Mouse (Mus musculus) liver, adult 2 months (tissue): ENCODE measurements around the gene Hs3st3b1. TPM values are rescaled to one million over a fixed set of nuclear protein-coding genes. Genes with fewer than 3 reads are reported as not detected.

ENCODE experiments used
- DNase-seq: peaks from one replicate; pipeline ENCODE4 v3.0.0-alpha.2; 2011; ENCODE audit warnings: low read depth, low spot score; ENCODE audit errors: extremely low read depth
- H3K27ac ChIP-seq: fragments of 200-500 bp; replicated peaks from 2 replicates; pipeline ENCODE4 v1.5.1; 2012; ENCODE audit warnings: low read depth, mild to moderate bottlenecking, control low read depth, inconsistent platforms, low read length; ENCODE audit not compliant: insufficient read depth
- H3K27me3 ChIP-seq: fragments of 200-500 bp; 2 replicates; pipeline ENCODE4 v1.6.1; 2012; ENCODE audit warnings: mild to moderate bottlenecking, moderate library complexity, low read length, inconsistent platforms; ENCODE audit not compliant: control insufficient read depth, insufficient read depth
- H3K36me3 ChIP-seq: fragments of 200-500 bp; 2 replicates; pipeline ENCODE4 v1.6.1; 2012; ENCODE audit warnings: low read length, inconsistent platforms; ENCODE audit not compliant: control insufficient read depth, insufficient read depth
- H3K4me1 ChIP-seq: fragments of 200-500 bp; 2 replicates; pipeline ENCODE4 v1.6.1; 2011; ENCODE audit warnings: low read length; ENCODE audit not compliant: control insufficient read depth, insufficient read depth
- H3K4me3 ChIP-seq: fragments of 200-500 bp; 2 replicates; pipeline ENCODE4 v1.5.1; 2011; ENCODE audit warnings: low read depth, mild to moderate bottlenecking, control low read depth, low read length, moderate library complexity; ENCODE audit not compliant: insufficient read depth
- H3K79me2 ChIP-seq: fragments of 200-500 bp; 2 replicates; pipeline ENCODE4 v1.6.1; 2012; ENCODE audit warnings: inconsistent platforms, mild to moderate bottlenecking, low read length, moderate library complexity; ENCODE audit not compliant: control insufficient read depth, insufficient read depth
- H3K9ac ChIP-seq: fragments of 200-500 bp; 2 replicates; pipeline ENCODE4 v1.6.1; 2012; ENCODE audit warnings: low read depth, mild to moderate bottlenecking, control low read depth, inconsistent platforms, low read length
- CTCF ChIP-seq: fragments of 200-500 bp; IDR thresholded peaks from 2 replicates; pipeline ENCODE4 v1.5.1; 2011; ENCODE audit warnings: low read depth, low read length, control low read depth
- POLR2A ChIP-seq: fragments of 200-500 bp; IDR thresholded peaks from 2 replicates; pipeline ENCODE4 v1.6.1; 2011; ENCODE audit warnings: low read length, control low read depth; ENCODE audit not compliant: insufficient read depth; ENCODE audit errors: extremely low read depth
- WGBS: fragments of 180-500 bp; shearing (Covaris S2); methylation state at CpG from one replicate; pipeline ENCODE4 v1.1.7; 2018; 5-methylcytosine and 5-hydroxymethylcytosine counted together
- polyA plus RNA-seq: library from polyadenylated mRNA; depleted of rRNA; stranded (reverse); fragments of >200 nt; gene quantifications from 2 replicates; pipeline ENCODE4 v1.2.3, GENCODE M21; 2012; rRNA removed
- total RNA-seq: library from RNA; depleted of rRNA; stranded (reverse); fragments of >200 nt; gene quantifications from 2 replicates; pipeline ENCODE4 v1.2.3, GENCODE M21; 2014; rRNA removed

Hs3st3b1 gene
- total and polyA plus RNA-seq, 2 experiments: 38.5 to 57.5 TPM

DNA sequence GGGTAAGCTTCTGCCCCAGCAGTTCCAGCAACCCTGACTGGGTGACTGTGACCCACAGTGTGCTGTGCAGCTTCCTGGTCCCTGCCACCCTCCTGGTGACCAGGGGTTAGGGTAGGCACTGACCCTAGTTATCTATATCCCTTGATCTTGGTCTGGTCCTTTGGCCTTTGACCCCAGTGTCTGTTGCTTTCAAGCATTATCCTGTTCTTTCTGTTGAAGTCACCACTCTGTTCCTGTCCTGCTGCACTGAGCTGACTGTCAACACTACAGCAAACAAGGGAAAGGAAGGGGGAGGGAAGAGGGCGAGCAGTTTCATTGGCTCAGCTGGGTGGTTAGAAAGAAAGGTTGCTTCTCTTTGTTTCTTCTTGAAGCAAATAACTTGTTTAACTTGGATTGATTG lies 60.1 kb downstream of the Hs3st3b1 start:
- Histone ChIP-seq H3K9ac (no peak overlapping the region), H3K36me3 (no peaks in the 10 kb centered on the region), H3K79me2 (no peaks in the 10 kb centered on the region), H3K4me3 (no peak overlapping the region), H3K4me1 (peaks cover 18% of the 10 kb centered on the region), H3K27me3 (no peaks in the 10 kb centered on the region), H3K27ac (peak overlapping the region; percentile 70)
- 13% methylated on average over 1 of the region's 1 CpGs for WGBS
- DNase-seq: peak; percentile 99
- TF ChIP-seq POLR2A (no peak), CTCF (no peak)

DNA sequence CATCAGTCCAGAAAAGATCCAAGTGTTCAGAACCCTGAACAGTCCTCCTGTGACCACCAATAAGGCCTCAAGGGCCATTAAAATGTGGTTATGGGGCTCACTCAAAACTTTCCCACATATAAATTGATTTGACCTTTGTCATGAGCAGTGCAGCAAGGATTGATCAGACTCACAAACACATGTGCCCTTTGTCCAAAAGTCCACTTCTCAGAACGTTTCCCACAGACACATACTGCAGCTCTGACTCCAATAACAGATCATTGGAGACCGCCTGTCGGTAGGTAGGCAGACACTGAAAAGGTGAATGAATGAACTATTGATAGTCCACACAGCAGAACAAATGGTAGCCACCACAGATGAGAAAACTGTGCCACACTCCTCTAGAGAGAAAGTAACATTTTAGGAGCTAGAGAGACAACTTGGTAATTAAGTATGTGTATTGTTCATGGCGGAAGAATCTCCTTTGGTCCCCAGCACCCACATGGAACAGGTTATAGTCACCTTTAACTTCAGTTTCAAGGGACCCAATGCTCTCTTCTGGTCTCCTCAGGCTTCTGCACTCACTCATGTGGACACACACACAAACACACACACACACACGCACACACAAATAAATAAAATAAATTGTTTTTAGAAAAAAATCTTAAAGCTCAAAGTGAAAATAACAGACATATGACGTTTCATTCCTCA lies 70.9 kb downstream of the Hs3st3b1 start:
- Histone ChIP-seq H3K4me1 (peaks cover 17% of the 10 kb centered on the region), H3K36me3 (no peaks in the 10 kb centered on the region), H3K79me2 (no peaks in the 10 kb centered on the region), H3K4me3 (no peak overlapping the region), H3K27me3 (no peaks in the 10 kb centered on the region), H3K9ac (no peak overlapping the region), H3K27ac (peak overlapping the region; percentile 83)
- no peak for TF ChIP-seq CTCF
- no peak for TF ChIP-seq POLR2A
- WGBS: 37% methylated on average over 6 of the region's 6 CpGs
- DNase-seq: peak; percentile 97

DNA sequence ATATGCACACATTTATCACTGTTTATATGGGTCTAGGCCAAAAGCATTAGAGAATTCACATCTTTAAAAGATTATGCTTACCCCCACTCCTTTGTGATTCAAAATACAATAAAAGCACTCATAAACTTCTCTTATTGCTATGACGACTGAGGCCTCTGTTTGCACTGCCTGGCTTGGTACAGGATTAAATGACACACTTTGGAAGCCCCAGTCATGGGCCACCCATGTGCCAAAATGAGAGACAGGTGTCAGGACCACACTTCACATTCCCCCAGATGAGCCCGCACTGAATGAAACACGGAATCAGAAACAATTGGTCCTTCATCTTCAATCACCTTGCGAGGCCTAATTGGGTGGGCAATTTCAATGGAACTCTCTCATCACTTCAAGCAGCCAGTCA lies 71.8 kb downstream of the Hs3st3b1 start:
- Histone ChIP-seq H3K4me1 (peaks cover 17% of the 10 kb centered on the region), H3K4me3 (no peak overlapping the region), H3K9ac (no peak overlapping the region), H3K27ac (no peak overlapping the region), H3K36me3 (no peaks in the 10 kb centered on the region), H3K27me3 (no peaks in the 10 kb centered on the region), H3K79me2 (no peaks in the 10 kb centered on the region)
- 83% methylated on average over 4 of the region's 4 CpGs for WGBS
- no peak for DNase-seq
- TF ChIP-seq POLR2A (no peak), CTCF (no peak)

DNA sequence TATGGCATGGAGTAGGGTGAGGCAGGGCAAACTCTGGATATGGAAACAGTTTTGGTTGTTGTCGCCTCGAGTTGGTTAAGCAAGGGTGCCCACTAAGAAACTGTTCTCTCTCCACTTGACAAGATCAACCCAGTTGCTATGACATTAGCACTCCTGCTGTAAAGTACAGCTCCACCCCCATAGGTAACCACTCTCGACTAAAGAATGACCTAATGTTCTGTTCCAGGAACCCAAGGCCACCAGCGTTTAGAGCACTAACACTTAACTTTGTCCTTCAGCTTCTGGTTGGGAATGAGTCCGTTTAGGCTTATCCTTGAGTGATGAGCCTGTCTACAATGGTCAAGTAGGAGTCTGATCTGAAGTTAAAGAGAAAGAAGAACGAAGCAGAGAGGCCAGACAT lies 76.7 kb downstream of the Hs3st3b1 start:
- H3K79me2 ChIP-seq: no peaks in the 10 kb centered on the region
- peaks cover 1% of the 10 kb centered on the region; the same call in 1 of the 2 replicates for H3K4me1 ChIP-seq
- WGBS: no CpG with 5 or more reads among the region's 6 CpGs
- H3K9ac ChIP-seq: no peak overlapping the region
- H3K27ac ChIP-seq: no peak overlapping the region
- no peaks in the 10 kb centered on the region for H3K27me3 ChIP-seq
- no peaks in the 10 kb centered on the region for H3K36me3 ChIP-seq
- TF ChIP-seq CTCF (no peak), POLR2A (no peak)
- no peak overlapping the region for H3K4me3 ChIP-seq
- DNase-seq: no peak

DNA sequence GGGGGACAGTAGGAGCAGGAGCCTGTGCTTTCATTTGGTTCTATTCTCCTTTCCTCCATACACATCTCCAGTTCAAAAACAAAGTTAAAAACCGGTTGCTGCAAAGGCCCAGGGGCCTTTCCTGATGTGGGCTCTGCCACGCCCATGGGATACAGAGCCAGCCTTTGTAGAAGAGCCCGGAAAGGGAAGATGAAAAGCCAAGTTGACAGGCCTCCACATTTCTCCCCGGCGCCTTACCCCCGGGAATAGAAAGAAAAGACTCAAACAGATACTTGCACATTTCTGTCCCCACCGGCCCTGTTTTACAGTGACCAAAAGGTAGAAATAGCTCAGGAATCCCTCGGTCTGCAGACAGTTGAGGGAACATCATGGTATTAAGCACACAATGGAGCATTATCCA lies 77.4 kb downstream of the Hs3st3b1 start:
- Histone ChIP-seq H3K4me3 (no peak overlapping the region), H3K27me3 (no peaks in the 10 kb centered on the region), H3K79me2 (no peaks in the 10 kb centered on the region), H3K4me1 (no peaks in the 10 kb centered on the region), H3K36me3 (no peaks in the 10 kb centered on the region), H3K9ac (no peak overlapping the region), H3K27ac (no peak overlapping the region)
- DNase-seq: no peak
- TF ChIP-seq CTCF (no peak), POLR2A (no peak)
- WGBS: 78% methylated on average over 8 of the region's 8 CpGs

DNA sequence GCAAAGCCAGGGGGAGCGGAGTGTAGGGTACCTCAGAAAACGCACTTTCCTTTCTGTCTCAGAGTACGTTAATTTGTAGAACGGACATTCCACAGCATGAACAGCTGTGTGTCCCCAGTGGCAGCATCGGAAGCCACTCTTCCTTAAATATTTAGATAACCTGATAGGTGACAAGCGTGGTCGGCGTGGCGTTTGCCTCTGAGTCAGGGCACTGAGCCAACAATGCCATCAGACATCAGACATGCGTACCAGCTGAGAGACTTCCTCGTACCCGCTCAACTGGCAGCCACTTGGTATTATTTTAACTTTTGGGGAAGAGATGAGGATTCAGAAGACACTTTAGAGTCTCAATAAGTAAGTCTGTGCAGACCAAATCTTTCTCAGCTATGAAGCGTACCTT lies 84.6 kb downstream of the Hs3st3b1 start:
- H3K27me3 ChIP-seq: no peaks in the 10 kb centered on the region
- peaks cover 5% of the 10 kb centered on the region for H3K4me1 ChIP-seq
- H3K36me3 ChIP-seq: no peaks in the 10 kb centered on the region
- no peak overlapping the region for H3K4me3 ChIP-seq
- TF ChIP-seq POLR2A (no peak), CTCF (no peak)
- DNase-seq: no peak
- H3K79me2 ChIP-seq: no peaks in the 10 kb centered on the region
- WGBS: 18% methylated on average over 13 of the region's 13 CpGs
- H3K27ac ChIP-seq: no peak overlapping the region
- no peak overlapping the region for H3K9ac ChIP-seq

Other genes starting within 250 kb of the Hs3st3b1 start
- 4.0 and 4.8 TPM in 2 replicates for gene Cox10, start 157.2 kb upstream of the Hs3st3b1 start, total RNA-seq
- 11.5 and 12.9 TPM in 2 replicates for gene Cox10, start 157.2 kb upstream of the Hs3st3b1 start, polyA plus RNA-seq